Mouse (Mus musculus) G1E-ER4 (cell line): ENCODE measurements around the gene Dsp. TPM values are rescaled to one million over a fixed set of nuclear protein-coding genes. Genes with fewer than 3 reads are reported as not detected.

Experiments used
- GATA1 ChIP-seq: IDR thresholded peaks from one replicate; pipeline ENCODE4 v1.8.0; 2012; ENCODE audit warnings: low read length, inconsistent platforms
- polyA plus RNA-seq: library from polyadenylated mRNA; stranded (reverse); fragments of >175 nt; gene quantifications from 2 replicates; pipeline ENCODE4 v1.2.3, GENCODE M21; 2012

Dsp gene
- polyA plus RNA-seq, 1 experiment, result not detected

GRCm38 (mm10) chr13:38234651-38235050 lies 83.6 kb downstream of the Dsp start:
- TF ChIP-seq GATA1, result no peak

- TF ChIP-seq GATA1, result no peak
Measured at GRCm38 (mm10) chr13:38235370-38235769, 84.3 kb downstream of the Dsp start.

GRCm38 (mm10) chr13:38248151-38248550 lies 97.1 kb downstream of the Dsp start:
- TF ChIP-seq GATA1, result no peak

Other genes starting within 250 kb of the Dsp start
- gene Ssr1, start 157.1 kb upstream of the Dsp start, polyA plus RNA-seq, result 58.1 and 95.2 TPM in 2 replicates
- 25.1 and 31.4 TPM in 2 replicates for gene Riok1, start 114.3 kb upstream of the Dsp start, polyA plus RNA-seq
- gene Cage1, start 114.2 kb upstream of the Dsp start, polyA plus RNA-seq, result 0.19 and 0.27 TPM in 2 replicates
- gene Snrnp48, start 53.6 kb downstream of the Dsp start, polyA plus RNA-seq, result 38.8 and 64.6 TPM in 2 replicates
- not detected in 2 replicates for gene Bmp6, start 193.8 kb downstream of the Dsp start, polyA plus RNA-seq